Mouse (Mus musculus) left cerebral cortex, postnatal 14 days (tissue): ENCODE data around the gene Gm12166. TPM values are rescaled to one million over a fixed set of nuclear protein-coding genes. Genes with fewer than 3 reads are reported as not detected.

ENCODE experiments used
- DNase-seq, 2 experiments: peaks; one replicate each; pipeline ENCODE4 v3.0.0; 2021 to 2022; ENCODE audit warnings: low spot score in 2 of 2, mixed read lengths in 1 of 2
- intact Hi-C: fragments of 180-260 bp; cut with DNase I; formaldehyde crosslinking; loops from one replicate; pipeline ENCODE4 v1.15.1; 2025
- long read RNA-seq, 2 experiments: library from polyadenylated mRNA; stranded (forward); transcript quantifications; one replicate each; pipeline ENCODE4 v2.0.0; 2021
- total RNA-seq, 2 experiments: library from RNA; stranded (reverse); gene quantifications; 2 replicates each; pipeline ENCODE4 v1.2.3; 2021

The Gm12166 gene
- 1 to 10 TPM; 1.8 to 2.6 TPM for total RNA-seq
- long read RNA-seq, experiment 1, partial matches to known transcripts, result 0 of 1 reads
- long read RNA-seq, experiment 1, other reads (novel, unspliced or antisense), result 0 of 1 reads
- long read RNA-seq, experiment 2, partial matches to known transcripts, result 0 of 1 reads
- long read RNA-seq, experiment 2, other reads (novel, unspliced or antisense), result 0 of 1 reads

- DNase-seq, result peak; percentile 40 to 53
- intact Hi-C loops, result loop anchor here (5.0 to 10.0 kb wide), 2 partner anchors 83 to 105 kb away; no protein-coding TSS in a partner anchor
These were observed at the start of gene Gm12166 for GRCm38 (mm10) chr11:46052105-46052659. Gm12166 (minus strand) TSS chr11:46052321.

GRCm38 (mm10) chr11:46097062-46097461 is 44.9 kb upstream of the Gm12166 start:
- no peak for DNase-seq
- intact Hi-C loops, result no loop called here

- DNase-seq, result no peak
- intact Hi-C loops, result no loop called here
These were observed 44.1 kb upstream of the Gm12166 start for GRCm38 (mm10) chr11:46096265-46096649.

- DNase-seq, result no peak
- intact Hi-C loops, result no loop called here
These were observed 43.5 kb upstream of the Gm12166 start for GRCm38 (mm10) chr11:46095477-46096264.

GRCm38 (mm10) chr11:46092121-46092520 is 40.0 kb upstream of the Gm12166 start:
- intact Hi-C loops, result no loop called here
- peak; percentile 24 to 49 for DNase-seq

- no peak for DNase-seq
- intact Hi-C loops, result no loop called here
These were observed 39.0 kb upstream of the Gm12166 start for GRCm38 (mm10) chr11:46090951-46091667.

GRCm38 (mm10) chr11:46090036-46090725 is 38.1 kb upstream of the Gm12166 start:
- DNase-seq, result no peak
- intact Hi-C loops, result no loop called here

- no peak for DNase-seq
- intact Hi-C loops, result no loop called here
These were observed 37.1 kb upstream of the Gm12166 start for GRCm38 (mm10) chr11:46089081-46089713.

- intact Hi-C loops, result no loop called here
- DNase-seq, result no peak
These were observed 34.3 kb upstream of the Gm12166 start for GRCm38 (mm10) chr11:46086446-46086845.

- DNase-seq, result no peak
- intact Hi-C loops, result no loop called here
These were observed 33.5 kb upstream of the Gm12166 start for GRCm38 (mm10) chr11:46085398-46086163.

GRCm38 (mm10) chr11:46084568-46084967 is 32.4 kb upstream of the Gm12166 start:
- DNase-seq, result no peak
- intact Hi-C loops, result no loop called here

GRCm38 (mm10) chr11:46083835-46084444 is 31.8 kb upstream of the Gm12166 start:
- intact Hi-C loops, result no loop called here
- no peak for DNase-seq

GRCm38 (mm10) chr11:46083405-46083804 is 31.3 kb upstream of the Gm12166 start:
- DNase-seq, result no peak
- intact Hi-C loops, result no loop called here

- DNase-seq, result no peak
- intact Hi-C loops, result no loop called here
These were observed 29.0 kb upstream of the Gm12166 start for GRCm38 (mm10) chr11:46081075-46081474.

- intact Hi-C loops, result no loop called here
- DNase-seq, result no peak
These were observed 25.7 kb upstream of the Gm12166 start for GRCm38 (mm10) chr11:46077732-46078375.

GRCm38 (mm10) chr11:46077304-46077703 is 25.2 kb upstream of the Gm12166 start:
- no peak for DNase-seq
- intact Hi-C loops, result no loop called here

GRCm38 (mm10) chr11:46076442-46077158 is 24.5 kb upstream of the Gm12166 start:
- DNase-seq, result no peak
- intact Hi-C loops, result no loop called here
